Mouse (Mus musculus) lung, embryonic 15.5 days (tissue): Measurements from ENCODE around the gene Thada. TPM values are rescaled to one million over a fixed set of nuclear protein-coding genes. Genes with fewer than 3 reads are reported as not detected.

Experiments
- ATAC-seq: fragments of 200-750 bp; cut with Nextera tagmentation; 2 replicates; pipeline ENCODE4 v1.8.0; 2017; ENCODE audit warnings: moderate number of reproducible peaks, borderline replicate concordance; ENCODE audit not compliant: low FRiP score, low TSS enrichment; ENCODE audit errors: extremely low read depth
- H3K27ac ChIP-seq: fragments of 300-500 bp; sonication (generic); 2 replicates; pipeline ENCODE4 v1.5.1; 2015; ENCODE audit warnings: moderate library complexity, mild to moderate bottlenecking, inconsistent platforms
- H3K27me3 ChIP-seq: fragments of 300-500 bp; sonication (generic); 2 replicates; pipeline ENCODE4 v1.6.1; 2015; ENCODE audit warnings: inconsistent platforms
- H3K36me3 ChIP-seq: fragments of 300-500 bp; sonication (generic); 2 replicates; pipeline ENCODE4 v1.6.1; 2015; ENCODE audit warnings: inconsistent platforms
- H3K4me1 ChIP-seq: fragments of 300-500 bp; sonication (generic); 2 replicates; pipeline ENCODE4 v1.6.1; 2015; ENCODE audit warnings: inconsistent platforms
- H3K4me2 ChIP-seq: fragments of 300-500 bp; sonication (generic); 2 replicates; pipeline ENCODE4 v1.6.1; 2015; ENCODE audit warnings: inconsistent platforms, mild to moderate bottlenecking, moderate library complexity
- H3K4me3 ChIP-seq: fragments of 300-500 bp; sonication (generic); 2 replicates; pipeline ENCODE4 v1.5.1; 2015; ENCODE audit warnings: mild to moderate bottlenecking, inconsistent platforms
- H3K9ac ChIP-seq: fragments of 300-500 bp; sonication (generic); 2 replicates; pipeline ENCODE4 v1.6.1; 2015; ENCODE audit warnings: inconsistent platforms
- H3K9me3 ChIP-seq: fragments of 300-500 bp; sonication (generic); 2 replicates; pipeline ENCODE4 v1.6.1; 2016; ENCODE audit warnings: inconsistent platforms
- WGBS: fragments of 180-500 bp; shearing (Covaris S2); methylation state at CpG from one replicate; pipeline ENCODE4 v1.1.7; 2015; 5-methylcytosine and 5-hydroxymethylcytosine counted together
- polyA plus RNA-seq: library from polyadenylated mRNA; unstranded; fragments of >200 nt; fragmentation: Nextera tagmentation; extraction: Ambion mirVana; gene quantifications from 2 replicates; pipeline ENCODE4 v1.2.1, GENCODE M21; 2015

Thada gene
- polyA plus RNA-seq: 8.3 and 10.0 TPM in 2 replicates

- no peaks in the 10 kb centered on the region for H3K9me3 ChIP-seq
- H3K36me3 ChIP-seq: peaks cover 7% of the 10 kb centered on the region; the same call in 1 of the 2 replicates
- H3K9ac ChIP-seq: peak within 1 kb of the TSS; percentile 77
- H3K4me1 ChIP-seq: peaks cover 8% of the 10 kb centered on the region
- under 1% methylated on average over 67 of the region's 67 CpGs for WGBS
- peak within 1 kb of the TSS; percentile 86 for H3K4me3 ChIP-seq
- H3K4me2 ChIP-seq: peak within 1 kb of the TSS; percentile 89
- no peaks in the 10 kb centered on the region for H3K27me3 ChIP-seq
- peak; percentile 99 for ATAC-seq
- peak within 1 kb of the TSS; percentile 79 for H3K27ac ChIP-seq
These were observed at the start of gene Thada for GRCm38 (mm10) chr17:84465753-84466608. Thada (minus strand) TSS chr17:84466205.

- Histone ChIP-seq H3K4me1 (peaks cover 26% of the 10 kb centered on the region), H3K9ac (peak overlapping the region; percentile 77), H3K4me3 (peak overlapping the region; percentile 61), H3K9me3 (no peaks in the 10 kb centered on the region), H3K4me2 (peak overlapping the region; percentile 84), H3K36me3 (no peaks in the 10 kb centered on the region), H3K27me3 (no peaks in the 10 kb centered on the region), H3K27ac (peak overlapping the region; percentile 74)
- ATAC-seq: peak; percentile 24; the same call in 1 of the 2 replicates
- 18% methylated on average over 4 of the region's 4 CpGs for WGBS
These were observed 46.6 kb upstream of the Thada start for GRCm38 (mm10) chr17:84512516-84513085.

GRCm38 (mm10) chr17:84511682-84512515 lies 45.9 kb upstream of the Thada start, which contains the start of gene Plekhh2:
Plekhh2 (plus strand) TSS chr17:84511895.
- under 1% methylated on average over 78 of the region's 79 CpGs for WGBS
- H3K9me3 ChIP-seq: no peaks in the 10 kb centered on the region
- H3K4me3 ChIP-seq: peak within 1 kb of the TSS; percentile 61
- peak; percentile 82 for ATAC-seq
- peak within 1 kb of the TSS; percentile 74 for H3K27ac ChIP-seq
- no peaks in the 10 kb centered on the region for H3K36me3 ChIP-seq
- peak within 1 kb of the TSS; percentile 77 for H3K9ac ChIP-seq
- no peaks in the 10 kb centered on the region for H3K27me3 ChIP-seq
- peak within 1 kb of the TSS; percentile 84 for H3K4me2 ChIP-seq
- peaks cover 26% of the 10 kb centered on the region for H3K4me1 ChIP-seq

- peak; percentile 9; the same call in 1 of the 2 replicates for ATAC-seq
- H3K9ac ChIP-seq: peak overlapping the region; percentile 77; the same call in 1 of the 2 replicates
- peak overlapping the region; percentile 74 for H3K27ac ChIP-seq
- H3K9me3 ChIP-seq: no peaks in the 10 kb centered on the region
- no peaks in the 10 kb centered on the region for H3K27me3 ChIP-seq
- peaks cover 28% of the 10 kb centered on the region for H3K4me1 ChIP-seq
- WGBS: 19% methylated on average over 11 of the region's 11 CpGs
- peak overlapping the region; percentile 61 for H3K4me3 ChIP-seq
- H3K4me2 ChIP-seq: peak overlapping the region; percentile 84
- H3K36me3 ChIP-seq: no peaks in the 10 kb centered on the region
These were observed 45.1 kb upstream of the Thada start for GRCm38 (mm10) chr17:84510961-84511639.

- peaks cover 32% of the 10 kb centered on the region for H3K4me1 ChIP-seq
- peak; percentile 71; the same call in 1 of the 2 replicates for ATAC-seq
- H3K4me3 ChIP-seq: no peak overlapping the region
- H3K9me3 ChIP-seq: no peaks in the 10 kb centered on the region
- WGBS: 20% methylated on average over 5 of the region's 5 CpGs
- H3K36me3 ChIP-seq: no peaks in the 10 kb centered on the region
- H3K4me2 ChIP-seq: no peak overlapping the region
- H3K9ac ChIP-seq: no peak overlapping the region
- H3K27me3 ChIP-seq: no peaks in the 10 kb centered on the region
- H3K27ac ChIP-seq: peak overlapping the region; percentile 74
These were observed 44.4 kb upstream of the Thada start for GRCm38 (mm10) chr17:84510355-84510754.

GRCm38 (mm10) chr17:84509176-84509575 lies 43.2 kb upstream of the Thada start:
- no peak for ATAC-seq
- H3K4me2 ChIP-seq: no peak overlapping the region
- H3K9me3 ChIP-seq: no peaks in the 10 kb centered on the region
- no peak overlapping the region for H3K4me3 ChIP-seq
- H3K27ac ChIP-seq: no peak overlapping the region
- peaks cover 34% of the 10 kb centered on the region for H3K4me1 ChIP-seq
- H3K9ac ChIP-seq: no peak overlapping the region
- 42% methylated on average over 4 of the region's 4 CpGs for WGBS
- no peaks in the 10 kb centered on the region for H3K36me3 ChIP-seq
- no peaks in the 10 kb centered on the region for H3K27me3 ChIP-seq

GRCm38 (mm10) chr17:84508736-84509135 lies 42.7 kb upstream of the Thada start:
- Histone ChIP-seq H3K4me3 (no peak overlapping the region), H3K9ac (no peak overlapping the region), H3K27me3 (no peaks in the 10 kb centered on the region), H3K36me3 (no peaks in the 10 kb centered on the region), H3K4me1 (peaks cover 34% of the 10 kb centered on the region), H3K4me2 (no peak overlapping the region), H3K9me3 (no peaks in the 10 kb centered on the region), H3K27ac (no peak overlapping the region)
- WGBS: 64% methylated on average over 3 of the region's 3 CpGs
- ATAC-seq: no peak

GRCm38 (mm10) chr17:84505922-84506321 lies 39.9 kb upstream of the Thada start:
- 31% methylated on average over 2 of the region's 2 CpGs for WGBS

GRCm38 (mm10) chr17:84502341-84502740 lies 36.3 kb upstream of the Thada start:
- H3K4me3 ChIP-seq: no peak overlapping the region
- 57% methylated on average over 3 of the region's 3 CpGs for WGBS
- ATAC-seq: no peak
- no peak overlapping the region for H3K9ac ChIP-seq
- H3K27me3 ChIP-seq: no peaks in the 10 kb centered on the region
- H3K4me2 ChIP-seq: no peak overlapping the region
- peaks cover 19% of the 10 kb centered on the region for H3K4me1 ChIP-seq
- no peak overlapping the region for H3K27ac ChIP-seq
- H3K36me3 ChIP-seq: no peaks in the 10 kb centered on the region
- no peaks in the 10 kb centered on the region for H3K9me3 ChIP-seq

More at GRCm38 (mm10) chr17:84505922-84506321, 39.9 kb upstream of the Thada start:
- no peak overlapping the region for H3K9ac ChIP-seq
- no peaks in the 10 kb centered on the region for H3K36me3 ChIP-seq
- H3K4me1 ChIP-seq: peaks cover 26% of the 10 kb centered on the region
- no peak overlapping the region for H3K4me3 ChIP-seq
- no peak overlapping the region for H3K4me2 ChIP-seq
- no peaks in the 10 kb centered on the region for H3K9me3 ChIP-seq
- H3K27ac ChIP-seq: no peak overlapping the region
- no peak for ATAC-seq
- no peaks in the 10 kb centered on the region for H3K27me3 ChIP-seq

GRCm38 (mm10) chr17:84498639-84499038 lies 32.6 kb upstream of the Thada start:
- Histone ChIP-seq H3K27ac (peak overlapping the region; percentile 15; the same call in 1 of the 2 replicates), H3K4me1 (peaks cover 11% of the 10 kb centered on the region), H3K27me3 (no peaks in the 10 kb centered on the region), H3K9me3 (no peaks in the 10 kb centered on the region), H3K4me3 (no peak overlapping the region), H3K36me3 (no peaks in the 10 kb centered on the region), H3K4me2 (no peak overlapping the region), H3K9ac (no peak overlapping the region)
- WGBS: 46% methylated on average over 5 of the region's 5 CpGs
- no peak for ATAC-seq
